ENCODE assay signal across 11 mouse cellular contexts in the genomic region with DNA sequence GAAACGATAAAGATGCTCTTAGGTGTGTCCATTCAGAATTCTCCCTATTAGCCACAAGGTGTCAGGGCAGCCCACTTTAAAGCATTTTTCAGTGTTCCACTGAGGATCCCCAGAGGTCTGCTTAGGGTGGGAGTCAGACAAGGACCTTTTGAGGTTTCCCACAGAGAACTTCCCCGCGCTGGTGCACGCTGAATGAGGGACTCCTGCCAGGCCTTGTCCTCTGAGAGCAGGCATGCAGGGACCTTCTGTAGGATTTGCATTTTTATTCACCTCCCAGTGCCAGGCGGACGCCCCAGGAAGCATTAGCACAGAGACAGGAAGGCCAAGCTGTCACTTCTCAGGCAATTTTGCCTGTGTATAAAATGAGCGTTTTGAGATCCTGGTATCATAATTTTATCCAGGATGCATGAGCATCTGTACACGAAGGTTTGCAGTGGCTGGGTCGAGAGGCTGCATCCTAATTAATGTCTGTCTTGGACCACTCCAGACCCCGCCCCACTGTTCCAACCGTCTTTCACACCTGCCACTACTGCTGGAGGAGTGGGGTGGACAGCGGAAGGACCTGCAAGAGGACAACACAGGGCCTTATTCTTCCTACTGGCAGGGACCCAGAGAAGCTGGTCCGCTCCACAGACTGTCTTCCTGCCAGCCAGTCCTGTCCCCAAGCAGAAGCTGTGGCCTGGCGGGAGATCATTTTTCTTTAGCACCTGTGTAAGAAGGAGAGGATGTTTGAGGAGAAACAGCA. TPM values are rescaled to one million over a fixed set of nuclear protein-coding genes. Genes with fewer than 3 reads are reported as not detected.
DNase-seq lines count a peak whose midpoint lies in the region; ATAC-seq lines count a peak whose summit lies in the region.
"Had no signal": no experiment of that assay in that cellular context is flagged by ENCODE, and none has a peak within 500 bp of the region (broad histone marks: within the 10 kb centered on the region; RNA-seq: fewer than 3 reads in every experiment).

No protein-coding gene starts in this region.

- no peaks in the 10 kb centered on the region for H3K36me3 ChIP-seq in kidney, embryonic 14.5 days (ENCODE audit: control insufficient read depth, insufficient read depth, low read length)
- H3K36me3 ChIP-seq: stomach, embryonic 15.5 days had no signal

- no peak overlapping the region for H3K4me2 ChIP-seq in kidney, embryonic 14.5 days (replicated peaks; ENCODE audit: low read depth, low read length)
- H3K4me2 ChIP-seq: stomach, embryonic 15.5 days had no signal

- peak; percentile 3 to 10 for DNase-seq in left cerebral cortex, adult 18-20 months (ENCODE audit: low spot score in 2 of 2)
- DNase-seq in left cerebral cortex, adult 11 months (ENCODE audit: low spot score), result no peak
- peak; percentile 32 for DNase-seq in embryo, embryonic 10.5 days (ENCODE audit: low spot score)
- DNase-seq in layer of hippocampus, postnatal 10 days (ENCODE audit: low spot score in 2 of 2), result peak; percentile 57 to 70
- peak; percentile 79 to 80 for DNase-seq in right cerebral cortex, postnatal 10 days (ENCODE audit: low spot score in 2 of 2)
- DNase-seq in ovary, postnatal 10 days (ENCODE audit: low spot score), result no peak
- no peak for DNase-seq in heart, adult 9 months (ENCODE audit: low spot score in 2 of 2)
- DNase-seq: kidney, adult 8-10 months had no signal

- H3K4me3 ChIP-seq in kidney, embryonic 14.5 days (ENCODE audit: low read length), result no peak overlapping the region
- H3K4me3 ChIP-seq: megakaryocyte, embryonic 14.5 days; stomach, embryonic 15.5 days had no signal

- H3K4me1 ChIP-seq in kidney, embryonic 14.5 days (ENCODE audit: control insufficient read depth, insufficient read depth, low read length), result no peaks in the 10 kb centered on the region
- H3K4me1 ChIP-seq: megakaryocyte, embryonic 14.5 days; stomach, embryonic 15.5 days had no signal

- H3K9me3 ChIP-seq in kidney, embryonic 14.5 days (ENCODE audit: control insufficient read depth, low read length), result no peaks in the 10 kb centered on the region
- H3K9me3 ChIP-seq: stomach, embryonic 15.5 days had no signal

- WGBS in kidney, embryonic 14.5 days, result 42% methylated on average over 14 of the region's 14 CpGs

- no peak overlapping the region for H3K27ac ChIP-seq in kidney, embryonic 14.5 days (ENCODE audit: low read depth, low read length)
- H3K27ac ChIP-seq: stomach, embryonic 15.5 days had no signal

- no peak for ATAC-seq in kidney, embryonic 14.5 days (ENCODE audit: low FRiP score, low TSS enrichment)

- H3K9ac ChIP-seq in kidney, embryonic 14.5 days (ENCODE audit: low read depth, low read length), result no peak overlapping the region
- H3K9ac ChIP-seq: stomach, embryonic 15.5 days had no signal

- H3K27me3 ChIP-seq in kidney, embryonic 14.5 days (ENCODE audit: control insufficient read depth, insufficient read depth, low read length), result no peaks in the 10 kb centered on the region
- H3K27me3 ChIP-seq: stomach, embryonic 15.5 days had no signal

RNA-seq across cellular contexts. Expression of a gene that starts 35.2 kb away (rescaled TPM):
- 1 to 10 TPM; 1.5 to 2.1 TPM for total RNA-seq in left cerebral cortex, adult 18-20 months (2021)
- total RNA-seq in layer of hippocampus, postnatal 10 days (2021), result 1 to 10 TPM; 1.7 to 2.3 TPM
- 2.5 and 2.8 TPM in 2 replicates for polyA plus RNA-seq in kidney, embryonic 14.5 days (2014; fragmentation: Nextera tagmentation; extraction: Ambion mirVana)

Comparison
In these comparisons a context has a peak if more than half of its experiments do, and no peak if none do; other contexts are left out.
1. DNase-seq: peak in left cerebral cortex, adult 18-20 months (2 of 2), embryo, embryonic 10.5 days (single experiment), layer of hippocampus, postnatal 10 days (2 of 2) and right cerebral cortex, postnatal 10 days (2 of 2); none in left cerebral cortex, adult 11 months (single experiment), ovary, postnatal 10 days (single experiment) and heart, adult 9 months (0 of 2).